Mouse (Mus musculus) CD4-positive, CD25-positive, alpha-beta regulatory T cell, adult 2 months (primary cell): ENCODE measurements around the gene Cdc5l.
A peak's percentile ranks its signal among the peaks of the same experiment; 100 is the strongest.
"Not testable (repeated sequence)": the region's sequence is repeated elsewhere in the genome, so short reads cannot be mapped to it uniquely, and the experiment has no call there.

Experiments used
- DNase-seq: peaks from one replicate; pipeline ENCODE4 v3.0.0-alpha.2; 2012; ENCODE audit warnings: low read depth, low spot score

Cdc5l gene

DNA sequence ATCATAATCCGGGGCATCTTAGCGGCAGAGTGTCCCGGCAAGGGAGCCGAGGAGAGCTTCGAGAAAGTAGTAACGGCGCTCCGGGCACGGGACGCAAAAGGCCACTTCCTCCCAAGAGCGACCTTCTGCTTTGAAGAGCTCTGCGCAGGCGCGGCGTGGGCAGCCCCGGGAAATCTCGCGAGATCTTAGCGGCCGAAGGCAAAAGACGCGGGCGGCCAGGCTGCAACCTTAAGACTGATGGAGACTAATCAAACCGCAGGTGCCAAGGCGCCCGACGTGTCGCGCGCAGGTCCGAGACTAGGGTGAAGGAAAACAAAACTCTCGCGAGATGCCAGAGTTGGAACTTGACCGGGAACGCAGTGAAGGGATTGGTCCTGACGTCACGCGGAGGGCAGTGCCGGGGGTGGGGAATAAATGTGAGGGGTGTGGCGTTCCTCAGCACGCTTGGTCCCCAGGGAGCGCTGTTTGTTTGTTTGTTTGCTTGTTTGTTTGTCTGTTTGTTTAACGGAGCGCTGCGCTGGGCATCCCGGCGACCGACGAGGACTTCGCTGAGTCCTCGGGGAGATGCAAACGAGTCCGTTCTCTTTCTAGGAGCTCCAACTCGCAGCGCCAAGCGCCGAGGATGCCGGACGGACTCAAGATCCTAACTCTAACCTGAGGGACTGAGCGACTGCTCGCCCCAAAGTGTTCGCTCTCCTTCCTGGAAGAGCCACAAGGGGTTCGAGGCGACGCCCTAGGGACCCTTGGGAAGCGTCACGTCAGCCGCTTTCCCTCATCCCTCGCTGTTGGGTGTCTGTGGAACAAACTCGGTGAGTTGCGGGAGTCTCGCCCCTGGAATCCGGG, at the start of gene Cdc5l:
Cdc5l (minus strand) TSS at position 319 of the 843 bp plus-strand sequence.
- DNase-seq, result peak; percentile 97

DNA sequence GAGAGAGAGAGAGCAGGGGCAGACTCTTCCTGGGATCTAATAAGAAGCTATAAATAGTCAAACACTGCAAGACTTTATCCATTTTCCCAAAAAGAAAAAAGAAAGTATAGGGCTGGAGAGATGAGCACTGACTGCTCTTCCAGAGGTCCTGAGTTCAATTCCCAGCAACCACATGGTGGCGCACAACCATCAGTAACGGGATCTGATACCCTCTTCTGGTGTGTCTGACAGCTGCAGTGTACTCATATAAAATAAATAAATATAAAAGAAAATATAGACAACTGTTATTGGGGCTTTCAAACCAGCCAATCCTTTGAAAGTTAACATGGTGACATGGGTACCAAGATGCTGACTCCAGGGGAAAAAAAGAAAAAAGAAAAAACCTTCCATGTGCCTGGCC, 46.9 kb upstream of the Cdc5l start:
- peak; percentile 46 for DNase-seq

DNA sequence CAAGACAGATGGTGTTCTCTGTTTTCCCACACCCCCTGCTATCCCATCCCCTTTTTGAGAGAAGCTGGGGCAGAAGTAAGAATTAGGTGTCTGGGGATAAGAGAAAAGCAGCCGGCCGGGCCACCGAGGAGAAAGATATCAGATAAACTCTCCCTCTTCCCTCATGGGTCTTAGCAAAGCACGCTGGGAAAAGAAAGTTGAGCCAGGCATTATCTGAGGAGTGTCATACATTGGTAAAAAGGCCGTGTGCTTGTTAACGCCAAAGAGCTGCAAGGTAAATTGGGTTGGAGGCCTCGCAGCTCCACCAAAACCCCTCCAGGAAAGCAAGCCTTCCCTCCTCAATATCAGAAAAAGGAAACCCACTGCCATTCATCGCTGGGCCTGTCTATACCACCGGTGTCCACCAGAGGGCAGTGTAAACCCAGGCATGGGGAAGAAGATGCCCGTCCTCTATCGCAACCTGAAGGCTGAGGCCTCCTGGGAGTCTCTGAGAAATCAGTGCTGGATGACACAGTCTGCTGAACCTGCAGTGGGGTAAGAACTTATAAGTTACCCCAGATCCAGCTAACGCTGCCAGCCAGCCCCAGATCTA, 44.8 kb upstream of the Cdc5l start:
- DNase-seq, result peak; percentile 89

DNA sequence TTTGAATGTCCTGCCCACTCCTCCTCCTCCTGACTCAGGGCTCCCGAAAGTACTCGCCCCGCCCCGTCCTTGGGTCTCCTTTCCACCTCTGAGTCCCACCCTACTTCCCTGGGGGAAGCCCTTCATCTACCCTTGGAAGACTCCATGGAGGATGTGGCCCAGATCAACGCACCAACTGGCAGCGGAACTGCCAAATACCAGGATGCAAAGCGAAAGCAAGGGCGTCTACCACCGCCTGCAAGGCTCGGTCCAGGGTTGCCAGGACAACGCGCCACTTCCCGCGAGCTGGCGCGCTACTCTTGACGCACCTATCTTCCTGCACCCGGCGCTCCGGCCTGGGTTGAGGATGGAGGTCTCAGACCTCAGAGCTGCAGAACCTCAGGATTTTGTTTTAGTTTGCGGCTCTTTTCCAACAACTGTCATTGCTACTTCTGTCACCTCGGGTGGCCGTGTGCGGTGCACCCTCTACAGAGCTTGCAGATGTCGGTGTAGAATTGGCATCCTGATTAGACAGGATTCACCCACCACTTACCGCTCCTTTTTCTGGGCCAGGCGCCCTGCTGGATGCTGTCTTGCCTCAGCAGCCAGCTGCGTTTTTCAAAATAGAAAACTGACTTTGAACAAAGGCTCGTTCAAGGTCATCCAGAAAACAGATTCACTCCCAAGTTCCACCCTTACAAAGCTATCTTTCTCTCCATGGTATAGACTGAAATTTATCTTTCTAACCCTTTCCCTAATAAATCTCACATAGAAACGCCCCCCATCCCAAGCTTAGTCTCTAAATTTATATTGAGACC, 41.3 kb upstream of the Cdc5l start, which contains the start of gene Spats1:
Spats1 (minus strand) TSS at position 747 of the 797 bp plus-strand sequence.
- peak; percentile 79 for DNase-seq

DNA sequence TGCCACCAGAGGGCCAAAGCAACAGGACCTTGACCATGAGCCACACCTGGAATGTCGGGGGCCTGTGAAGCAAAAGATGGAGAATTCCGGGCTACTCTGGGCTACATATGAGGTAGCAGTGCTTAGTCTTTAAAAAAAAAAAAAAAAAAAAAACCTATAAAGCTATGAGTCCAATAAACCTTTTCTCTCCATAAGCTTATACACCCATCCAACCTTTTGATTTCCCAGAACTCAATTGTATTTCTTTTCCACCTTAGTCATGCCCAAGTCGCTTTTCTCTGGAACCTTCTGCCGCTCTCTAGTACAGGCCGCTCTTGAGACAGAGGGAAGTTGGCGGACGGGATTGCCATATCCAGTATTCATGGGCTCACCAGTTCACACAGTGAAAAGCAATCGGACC, 40.6 kb upstream of the Cdc5l start:
- DNase-seq, result no peak

DNA sequence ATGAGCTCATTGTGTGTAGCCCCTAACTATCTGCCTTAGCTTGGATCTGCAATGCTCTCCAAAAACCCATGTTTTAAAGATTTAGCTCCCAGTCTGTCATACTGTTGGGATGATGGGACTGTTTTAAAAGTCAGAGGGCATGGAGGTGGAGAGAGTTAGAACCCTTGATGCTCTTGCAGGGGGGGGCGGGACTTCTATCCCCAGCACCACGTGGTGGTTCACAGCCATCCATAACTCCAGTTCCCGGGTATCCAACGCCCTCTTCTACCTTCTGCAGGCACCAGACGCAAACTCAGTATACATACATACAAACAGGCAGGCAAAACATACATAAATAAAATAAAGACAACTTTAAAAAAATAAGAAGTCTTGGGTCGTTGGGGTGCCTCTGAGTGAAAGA, 40.1 kb upstream of the Cdc5l start:
- no peak for DNase-seq

DNA sequence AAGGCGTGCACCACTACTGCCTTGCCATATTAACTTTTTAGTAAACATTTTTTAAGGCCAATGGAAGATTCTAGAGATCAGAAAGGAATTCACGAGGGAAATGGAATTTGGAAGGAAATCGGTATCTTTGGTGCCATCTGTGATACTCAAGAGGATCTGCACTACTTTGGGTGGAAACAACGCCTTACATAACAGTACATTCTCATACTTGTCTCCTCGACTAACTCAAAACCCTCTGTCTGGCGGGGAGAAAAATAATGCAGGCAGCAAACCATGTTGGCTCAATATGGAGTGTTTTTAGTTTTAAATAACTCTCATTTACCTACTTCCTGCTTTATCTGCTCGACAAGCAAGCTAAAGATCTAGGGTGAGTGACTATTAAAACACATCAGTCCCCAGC, 37.2 kb upstream of the Cdc5l start:
- DNase-seq, result no peak

DNA sequence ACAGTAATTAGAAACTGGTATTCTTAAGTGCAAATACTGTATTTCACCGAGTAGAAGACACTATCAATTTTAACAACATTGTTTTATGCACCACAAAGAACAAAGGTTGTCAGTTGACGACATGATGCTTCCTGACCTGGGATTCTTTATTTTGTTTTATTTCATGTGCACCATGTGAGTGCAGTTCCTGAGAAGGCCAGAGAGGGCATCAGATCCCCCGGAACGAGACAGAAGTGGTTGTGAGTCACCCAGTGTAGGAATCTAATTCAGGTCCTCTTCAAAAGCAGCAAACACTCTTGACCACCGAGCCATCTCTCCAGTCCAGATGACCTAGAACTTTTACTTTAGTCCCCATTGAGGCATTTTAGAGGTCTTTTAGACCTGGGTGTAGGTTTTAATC, 34.8 kb upstream of the Cdc5l start:
- no peak for DNase-seq

DNA sequence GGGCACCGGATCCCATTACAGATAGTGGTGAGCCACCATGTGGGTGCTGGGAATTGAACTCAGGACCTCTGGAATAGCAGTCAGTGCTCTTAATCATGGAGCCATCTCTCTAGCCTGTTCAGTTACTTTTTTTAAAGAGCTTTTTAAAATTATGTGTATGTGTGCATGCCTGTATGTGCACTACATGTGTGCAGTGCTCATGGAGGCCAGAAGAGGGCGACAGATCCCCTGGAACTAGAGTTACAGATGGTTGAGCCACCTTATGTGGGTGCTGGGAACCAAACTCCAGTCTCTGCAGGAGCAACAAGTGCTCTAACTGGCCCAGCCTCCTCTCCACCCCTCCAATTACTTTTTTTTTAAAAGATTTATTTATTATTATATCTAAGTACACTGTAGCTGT, 33.2 kb upstream of the Cdc5l start:
- DNase-seq, result no peak

DNA sequence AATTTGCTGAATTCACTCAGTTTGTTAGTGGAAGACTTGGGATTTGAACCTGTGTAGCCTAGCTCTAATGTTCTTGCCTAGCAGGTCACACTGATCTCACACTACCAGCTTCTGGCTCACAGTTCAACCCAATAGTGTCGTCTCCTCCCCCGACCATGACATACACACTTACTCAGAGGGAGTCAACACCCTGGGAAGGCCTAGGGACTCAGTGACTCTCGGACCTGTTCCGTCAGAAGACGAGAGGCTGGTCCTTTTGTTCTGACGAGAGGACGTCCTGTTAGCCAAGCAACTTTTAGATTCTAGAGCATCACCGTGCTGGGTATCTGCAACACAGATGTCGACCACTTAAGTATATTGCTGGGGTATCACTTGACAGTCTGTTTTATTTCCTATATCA, 30.7 kb upstream of the Cdc5l start:
- no peak for DNase-seq

DNA sequence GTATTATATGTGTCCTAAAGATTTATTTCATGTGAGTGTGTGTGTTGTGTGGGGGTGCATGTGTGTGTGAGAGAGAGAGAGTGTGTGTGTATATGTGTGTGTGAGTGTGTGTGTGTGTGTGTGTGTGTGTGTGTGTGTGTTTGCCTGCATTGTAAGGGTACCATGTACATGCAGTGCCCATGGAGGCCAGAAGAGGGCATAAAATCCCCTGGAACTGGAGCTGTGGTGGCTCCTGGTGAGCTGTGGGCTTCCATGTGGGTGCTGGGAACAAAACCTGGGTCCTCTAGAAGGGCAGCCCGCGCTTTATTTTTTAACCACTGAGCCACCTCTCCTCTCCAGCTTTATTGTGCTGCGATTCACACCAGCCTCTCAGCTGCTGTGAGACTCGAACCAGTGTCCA, 29.0 kb upstream of the Cdc5l start:
- no peak for DNase-seq

DNA sequence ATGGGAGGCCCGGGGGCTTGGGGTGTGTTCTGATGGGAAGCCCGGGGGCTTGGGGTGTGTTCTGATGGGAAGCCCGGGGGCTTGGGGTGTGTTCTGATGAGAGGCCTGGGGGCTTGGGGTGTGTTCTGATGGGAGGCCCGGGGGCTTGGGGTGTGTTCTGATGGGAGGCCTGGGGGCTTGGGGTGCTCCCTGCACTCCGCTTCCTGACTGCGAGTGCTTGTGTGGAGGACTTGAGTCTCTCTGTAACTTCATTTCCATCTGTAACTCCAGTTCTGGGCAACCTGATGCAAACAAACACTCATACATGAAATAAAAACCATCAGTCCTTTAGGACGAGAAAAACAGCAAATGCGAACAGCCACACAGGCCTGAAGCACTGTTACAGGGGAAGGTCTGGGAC, 25.5 kb upstream of the Cdc5l start:
- DNase-seq, result no peak

DNA sequence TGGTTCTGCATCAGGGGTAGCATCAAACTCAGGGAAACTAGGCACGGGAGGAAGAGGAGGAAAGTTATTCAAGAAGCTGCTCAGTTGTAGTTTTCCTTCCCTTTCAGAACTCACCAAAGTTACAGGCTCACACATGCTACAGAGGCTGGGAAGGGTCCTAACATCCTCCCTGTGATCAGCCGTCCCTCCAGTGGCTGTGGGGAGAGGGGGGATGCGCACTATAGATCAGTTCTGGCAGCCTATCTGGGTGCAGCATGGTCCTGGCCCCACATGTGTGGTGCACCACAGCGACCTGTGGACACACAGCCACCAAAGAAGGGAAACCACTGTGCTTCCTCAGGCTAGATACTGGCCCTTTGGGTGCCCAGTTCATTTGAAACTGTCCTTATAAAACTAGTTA, 25.0 kb upstream of the Cdc5l start:
- no peak for DNase-seq

DNA sequence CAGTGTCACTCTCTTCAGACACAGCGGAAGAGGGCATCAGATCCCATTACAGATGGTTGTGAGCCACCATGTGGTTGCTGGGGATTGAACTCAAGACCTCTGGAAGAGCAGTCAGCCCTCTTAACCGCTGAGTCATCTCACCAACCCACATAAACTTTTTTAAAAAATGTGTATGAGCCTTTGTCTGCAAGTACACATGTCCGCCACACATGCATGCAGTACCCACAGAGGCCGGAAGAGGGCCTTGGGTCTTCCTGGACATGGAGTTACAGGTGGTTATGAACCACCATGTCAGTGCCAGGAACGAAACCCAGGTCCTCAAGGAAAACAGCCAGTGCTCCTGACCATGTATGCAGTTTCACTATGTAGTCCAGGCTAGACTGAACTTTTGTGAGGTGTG, 23.9 kb upstream of the Cdc5l start:
- no peak for DNase-seq

DNA sequence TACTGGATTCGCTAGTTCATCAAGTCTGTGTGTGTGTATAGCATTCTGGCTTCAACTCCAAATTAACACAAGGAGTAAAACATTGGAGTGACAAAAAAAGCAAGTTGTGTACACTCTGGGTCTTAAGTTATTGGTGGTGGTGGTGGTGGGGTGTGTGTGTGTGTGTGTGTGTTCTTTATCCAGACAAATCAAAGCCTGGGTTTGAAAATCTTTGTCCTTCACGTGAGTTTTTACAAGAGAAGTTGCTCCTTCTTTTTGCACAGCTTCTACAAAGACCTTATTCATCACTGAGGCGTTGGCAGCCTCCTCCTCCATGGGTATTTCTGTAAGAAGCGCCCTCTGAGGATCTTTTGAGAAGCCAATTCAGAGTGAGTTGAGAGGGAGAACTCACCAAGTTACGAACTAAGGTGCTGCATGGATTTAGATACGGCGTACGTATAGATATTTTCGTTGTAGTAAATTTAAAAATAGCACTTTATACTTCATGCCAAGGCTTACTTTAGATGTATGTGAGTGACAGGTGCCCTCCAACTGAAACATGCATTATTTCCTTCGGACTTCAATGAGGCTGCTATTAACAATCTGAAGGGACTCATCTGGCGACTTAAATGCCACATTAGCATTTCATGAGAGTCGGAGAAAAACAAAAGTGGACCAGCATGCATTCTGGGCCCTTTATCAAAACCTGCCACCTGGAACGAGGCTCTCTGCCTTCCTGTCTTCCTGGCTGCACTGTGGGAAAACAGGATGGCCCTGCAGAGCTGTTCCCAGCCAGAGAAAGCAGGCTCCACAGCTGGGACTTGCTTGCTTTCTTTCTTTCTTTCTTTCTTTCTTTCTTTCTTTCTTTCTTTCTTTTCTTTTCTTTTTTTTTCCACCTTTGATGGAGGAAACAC, 23.0 kb upstream of the Cdc5l start:
- DNase-seq, result no peak

DNA sequence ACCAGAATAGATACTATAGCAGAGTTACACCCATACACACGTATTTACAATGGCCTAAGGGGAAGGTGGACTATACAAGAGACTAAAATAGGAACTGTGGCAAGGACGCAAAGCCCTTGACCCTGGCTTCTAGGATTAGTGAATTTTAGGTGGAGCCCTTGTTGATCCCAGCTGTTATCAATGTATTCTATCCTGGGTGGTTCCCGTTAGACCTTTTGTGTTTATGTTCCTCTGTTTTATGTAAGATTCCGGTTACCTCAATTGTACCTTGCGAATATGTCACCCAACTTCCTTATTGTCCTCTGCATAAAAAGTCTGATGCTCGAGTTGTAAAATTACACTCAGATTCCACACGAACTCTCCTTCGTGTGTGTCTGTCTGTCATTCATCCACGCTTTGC, 22.2 kb upstream of the Cdc5l start:
- DNase-seq, result not testable (repeated sequence)

DNA sequence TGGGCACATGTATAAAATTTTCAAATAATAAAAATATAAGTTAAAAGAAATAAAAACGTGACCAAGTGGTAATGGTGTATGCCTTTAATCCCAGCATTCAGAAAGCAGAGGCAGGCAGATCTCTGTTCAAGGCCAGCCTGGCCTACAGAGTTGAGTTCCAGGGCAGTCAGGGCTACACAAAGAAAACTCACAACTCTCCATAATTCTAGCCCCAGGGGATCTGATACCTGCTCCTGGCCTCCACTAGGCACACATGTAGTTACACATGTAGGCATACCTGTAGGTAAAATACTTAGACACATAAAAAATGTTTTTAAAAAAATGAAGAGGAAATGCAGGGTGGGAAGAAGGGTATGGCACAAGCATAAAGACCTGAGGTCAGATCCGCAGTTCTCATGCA, 21.3 kb upstream of the Cdc5l start:
- DNase-seq, result no peak

DNA sequence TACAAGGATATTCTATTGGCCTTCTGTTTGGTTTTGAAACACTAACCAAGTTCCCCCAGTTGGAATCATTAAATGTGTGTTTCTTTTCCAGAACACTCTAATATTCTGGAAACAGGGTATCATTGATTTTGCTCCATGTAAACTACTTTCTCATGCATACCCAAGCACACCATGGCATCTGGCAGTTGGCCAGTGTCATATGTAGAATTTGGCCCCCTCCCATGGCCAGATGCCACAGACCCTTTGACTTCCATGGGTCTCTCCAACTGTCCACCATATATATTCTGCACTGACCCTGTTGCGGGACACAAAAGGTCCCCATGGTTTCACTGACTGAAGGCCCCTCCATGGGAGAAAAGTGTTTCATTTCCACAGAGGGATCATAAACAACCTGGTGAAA, 18.7 kb upstream of the Cdc5l start:
- DNase-seq, result no peak

DNA sequence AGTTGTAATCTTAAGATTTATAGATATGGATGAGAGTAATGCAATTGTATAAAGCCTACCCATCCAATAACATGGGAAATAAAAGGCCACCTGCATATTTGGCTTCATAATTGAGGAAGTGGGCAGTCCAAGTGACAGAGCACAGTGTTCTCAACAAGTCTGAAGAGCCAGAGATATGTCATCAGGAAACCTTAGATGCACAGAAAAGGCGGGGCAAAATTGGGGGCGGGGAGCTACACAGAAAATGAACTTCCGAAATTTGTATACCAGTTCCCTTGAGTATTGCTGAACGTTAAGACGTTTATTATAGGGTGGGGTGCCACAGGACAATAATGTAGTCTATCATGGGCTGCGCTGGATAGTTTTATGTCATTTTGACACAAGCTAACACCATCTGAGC, 16.6 kb upstream of the Cdc5l start:
- no peak for DNase-seq

DNA sequence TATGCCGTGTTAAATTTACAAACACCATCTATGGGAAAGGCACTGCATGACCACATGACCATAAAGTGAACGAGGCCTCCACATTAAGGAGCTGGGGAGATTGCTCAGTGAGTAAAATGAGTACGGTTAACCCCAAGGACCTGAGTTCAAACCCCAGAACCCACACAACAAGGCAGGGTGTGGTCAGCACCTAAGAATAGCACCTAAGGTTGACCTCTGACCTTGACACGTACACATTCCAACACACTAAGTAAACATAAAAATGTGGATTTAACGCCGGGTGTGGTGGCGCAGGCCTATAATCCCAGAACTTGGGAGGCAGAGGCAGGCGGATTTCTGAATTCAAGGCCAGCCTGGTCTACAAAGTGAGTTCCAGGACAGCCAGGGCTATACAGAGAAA, 16.0 kb upstream of the Cdc5l start:
- no peak for DNase-seq

DNA sequence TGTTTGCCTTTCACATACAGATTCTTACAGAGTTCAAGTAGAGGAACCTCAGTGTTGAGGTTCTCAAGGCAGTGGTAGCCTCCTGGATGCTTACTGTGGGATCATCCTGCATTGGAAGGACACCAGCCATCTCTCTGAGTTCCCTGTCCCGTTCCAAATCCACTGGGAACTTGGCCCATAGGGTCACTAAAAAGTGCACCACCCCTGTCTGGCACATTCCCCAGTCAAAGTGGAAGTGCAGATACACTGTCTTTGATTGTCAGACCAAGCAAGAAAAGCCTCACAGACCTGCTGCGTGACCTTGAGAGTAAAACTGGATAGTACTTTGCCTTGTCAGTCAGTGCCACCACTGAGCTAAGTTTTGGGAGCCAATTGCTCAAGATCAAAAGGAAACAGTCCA, 13.5 kb upstream of the Cdc5l start:
- no peak for DNase-seq

DNA sequence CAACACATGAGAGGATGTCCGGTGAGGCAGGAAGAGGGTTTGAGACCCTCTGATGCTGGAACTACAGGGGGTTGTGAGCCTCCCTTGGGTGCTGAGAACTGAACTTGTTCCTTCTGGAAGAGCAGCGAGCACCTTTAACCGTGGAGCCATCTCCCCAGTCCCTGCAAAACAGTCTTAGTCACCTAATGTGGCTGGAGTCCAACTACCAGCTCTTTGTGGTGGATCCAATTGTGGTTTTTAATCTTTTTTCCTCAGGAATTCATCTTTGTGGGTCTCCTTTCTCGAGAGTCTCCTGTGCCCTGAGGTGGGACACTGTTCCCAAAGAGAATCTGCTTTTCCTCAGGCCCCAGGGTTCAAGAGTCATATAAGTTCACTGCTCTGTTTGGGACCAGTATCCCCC, 12.4 kb upstream of the Cdc5l start:
- no peak for DNase-seq
